Mouse (Mus musculus) cerebellum, postnatal 14 days (tissue): ENCODE measurements at regions not wholly inside any gene's neighbourhood (a gene's known extent, or its start where the extent isn't known, plus 50 kb on each side); places are given as distances from the start of the nearest gene placed in this dataset.
A peak's percentile ranks its signal among the peaks of the same experiment; 100 is the strongest.

ENCODE experiments used
- DNase-seq, 2 experiments: peaks; one replicate each; pipeline ENCODE4 v3.0.0; 2021; ENCODE audit warnings: mixed read lengths in 2 of 2

GRCm38 (mm10) chr12:36748345-36748744 lies 360.0 kb upstream of the Meox2 start:
- no peak for DNase-seq

GRCm38 (mm10) chr12:36765315-36766058 lies 342.9 kb upstream of the Meox2 start:
- no peak for DNase-seq

- DNase-seq: no peak
These were observed 342.2 kb upstream of the Meox2 start for GRCm38 (mm10) chr12:36766167-36766566.

- DNase-seq: no peak
These were observed 327.6 kb upstream of the Meox2 start for GRCm38 (mm10) chr12:36780761-36781160.

DNA sequence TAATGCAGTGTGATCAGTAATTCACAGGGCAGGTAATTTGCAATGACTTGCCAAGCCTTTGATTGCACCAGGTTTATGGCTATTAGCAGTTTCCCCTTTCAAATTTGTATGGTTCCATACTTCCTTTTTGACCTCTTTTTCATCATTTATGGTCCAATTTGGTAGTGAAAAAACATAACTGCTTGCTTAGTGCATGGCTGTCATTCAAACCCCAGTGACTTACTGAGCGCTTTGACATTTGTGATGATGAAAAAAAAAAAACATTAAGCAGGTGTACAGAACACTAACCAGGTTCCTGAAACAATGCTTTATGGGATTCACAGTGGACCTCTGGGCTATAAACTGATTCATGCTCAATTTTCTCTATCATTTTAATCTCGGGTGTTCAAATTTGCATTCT lies 317.5 kb upstream of the Meox2 start:
- no peak for DNase-seq

DNA sequence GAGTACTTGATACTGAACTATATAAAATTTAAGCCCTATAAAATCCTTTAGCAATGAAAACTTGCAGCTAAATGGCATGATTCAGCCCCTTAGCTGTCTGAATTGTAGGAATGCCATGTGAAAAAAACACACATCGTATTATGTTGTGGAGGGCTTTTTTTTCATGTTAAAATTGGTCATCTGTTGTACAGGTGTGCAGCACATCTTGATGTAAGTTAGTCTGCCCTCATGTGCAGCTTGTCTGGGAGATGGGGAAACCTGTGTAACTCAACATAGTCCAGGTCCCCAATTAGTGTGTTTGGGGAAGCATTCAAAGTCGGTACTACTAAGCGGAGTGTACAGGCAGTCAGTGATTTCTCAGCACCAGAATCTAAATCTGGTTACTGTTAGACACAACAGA lies 316.9 kb upstream of the Meox2 start:
- DNase-seq: no peak

GRCm38 (mm10) chr12:36792205-36792604 lies 316.1 kb upstream of the Meox2 start:
- no peak for DNase-seq

DNA sequence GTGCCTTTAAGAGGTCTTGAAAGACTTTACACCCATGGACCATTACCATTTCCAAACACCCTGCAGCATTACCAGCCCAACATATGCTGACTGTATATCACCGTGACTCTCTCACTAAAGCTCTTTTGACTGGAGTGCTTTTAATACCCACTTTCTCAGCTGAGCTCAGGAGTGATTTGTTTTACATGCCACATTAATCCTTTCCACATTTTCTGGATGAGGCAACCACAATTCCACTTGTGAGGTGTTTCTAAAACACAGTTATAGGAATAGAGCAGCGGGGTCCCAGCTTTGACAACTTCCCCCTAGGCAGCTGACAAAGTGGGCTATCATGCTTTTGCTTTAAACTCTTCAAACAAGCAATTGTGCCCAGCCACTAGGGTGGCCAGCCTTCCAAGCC lies 314.5 kb upstream of the Meox2 start:
- no peak for DNase-seq

- DNase-seq: no peak
These were observed 312.1 kb upstream of the Meox2 start for GRCm38 (mm10) chr12:36796201-36796600.

- no peak for DNase-seq
These were observed 290.4 kb upstream of the Meox2 start for GRCm38 (mm10) chr12:36817938-36818337.

GRCm38 (mm10) chr12:36818852-36819251 lies 289.5 kb upstream of the Meox2 start:
- no peak for DNase-seq

DNA sequence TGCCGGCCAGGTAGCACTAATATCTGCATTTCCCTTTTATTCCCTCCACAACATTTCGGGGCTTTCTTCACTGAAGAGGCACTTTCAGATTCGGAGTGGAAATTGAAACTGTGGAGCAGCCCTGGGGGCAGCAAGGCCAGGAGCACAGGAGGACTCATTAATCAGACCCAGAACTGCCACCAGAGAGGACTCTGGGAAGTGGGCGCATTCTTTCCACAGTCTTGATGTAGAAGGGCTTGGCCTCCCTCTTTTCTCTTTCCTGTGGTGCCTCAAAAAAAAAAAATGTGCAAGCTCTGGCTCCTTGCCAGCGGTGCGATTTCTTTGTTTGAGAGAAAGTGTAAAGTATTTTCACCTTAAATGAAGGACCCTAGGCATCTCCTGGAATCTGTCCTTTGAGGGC lies 281.6 kb upstream of the Meox2 start:
- no peak for DNase-seq

GRCm38 (mm10) chr12:36831307-36831997 lies 276.9 kb upstream of the Meox2 start:
- DNase-seq: no peak

DNA sequence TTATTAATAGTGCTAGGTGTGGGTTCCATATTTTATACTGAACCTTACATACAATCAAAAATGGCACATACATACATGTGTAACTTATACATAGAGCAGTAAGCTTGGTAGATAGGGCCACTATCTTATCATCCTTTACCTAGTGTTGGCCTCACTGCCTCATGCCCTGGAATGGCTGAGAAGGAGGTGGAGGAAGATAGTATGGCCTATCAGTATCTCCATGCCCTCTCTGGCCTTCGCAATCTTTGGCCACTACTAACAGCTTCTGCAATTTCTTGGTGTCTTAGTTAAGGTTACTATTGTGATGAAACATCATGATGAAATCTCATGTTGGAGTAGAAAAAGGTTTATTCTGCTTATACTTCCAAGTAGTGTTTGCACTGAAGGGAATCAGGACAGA lies 265.4 kb upstream of the Meox2 start:
- DNase-seq: no peak

- no peak for DNase-seq
These were observed 263.2 kb upstream of the Meox2 start for GRCm38 (mm10) chr12:36845130-36845529.

DNA sequence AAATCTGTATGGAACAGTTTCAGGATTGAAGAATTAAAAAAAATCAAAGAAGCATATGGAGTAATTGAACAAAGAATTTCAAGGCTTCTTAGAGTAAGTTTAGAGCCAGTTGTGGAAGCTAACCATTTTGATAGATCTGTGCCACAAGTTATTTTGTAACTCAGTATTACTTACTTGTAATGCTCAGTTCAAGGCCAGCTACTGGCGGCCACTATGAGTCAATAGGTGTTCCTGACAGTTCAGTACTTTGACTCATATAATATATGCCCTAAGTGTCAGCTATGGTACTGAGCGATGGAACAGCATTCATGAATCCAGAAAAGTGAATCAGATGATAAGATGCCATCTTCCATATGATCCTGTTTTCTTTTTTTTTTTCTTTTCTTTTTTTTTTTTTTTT lies 259.3 kb upstream of the Meox2 start:
- no peak for DNase-seq

- no peak for DNase-seq
These were observed 245.2 kb upstream of the Meox2 start for GRCm38 (mm10) chr12:36863113-36863512.

DNA sequence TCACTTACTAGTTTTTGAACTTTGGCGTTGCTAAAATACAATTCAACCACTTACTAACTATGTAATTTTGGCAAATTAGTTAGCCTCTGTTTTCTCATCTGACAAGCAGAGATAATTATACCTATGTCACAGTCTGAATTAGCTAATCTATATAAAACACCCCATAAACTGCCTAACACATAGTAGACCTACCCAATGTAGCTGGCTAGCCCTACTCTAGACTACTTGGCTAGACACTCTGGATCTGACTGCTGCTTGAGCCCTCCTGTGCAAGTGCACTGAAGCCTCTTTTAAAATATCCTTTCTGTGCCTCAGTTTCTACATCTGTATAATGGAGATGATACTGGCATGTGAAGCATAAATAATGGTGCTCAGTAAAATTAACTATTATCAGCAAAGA lies 227.6 kb upstream of the Meox2 start:
- no peak for DNase-seq

GRCm38 (mm10) chr12:36913364-36913763 lies 195.0 kb upstream of the Meox2 start:
- no peak for DNase-seq

- no peak for DNase-seq
These were observed 190.7 kb upstream of the Meox2 start for GRCm38 (mm10) chr12:36917576-36918106.

DNA sequence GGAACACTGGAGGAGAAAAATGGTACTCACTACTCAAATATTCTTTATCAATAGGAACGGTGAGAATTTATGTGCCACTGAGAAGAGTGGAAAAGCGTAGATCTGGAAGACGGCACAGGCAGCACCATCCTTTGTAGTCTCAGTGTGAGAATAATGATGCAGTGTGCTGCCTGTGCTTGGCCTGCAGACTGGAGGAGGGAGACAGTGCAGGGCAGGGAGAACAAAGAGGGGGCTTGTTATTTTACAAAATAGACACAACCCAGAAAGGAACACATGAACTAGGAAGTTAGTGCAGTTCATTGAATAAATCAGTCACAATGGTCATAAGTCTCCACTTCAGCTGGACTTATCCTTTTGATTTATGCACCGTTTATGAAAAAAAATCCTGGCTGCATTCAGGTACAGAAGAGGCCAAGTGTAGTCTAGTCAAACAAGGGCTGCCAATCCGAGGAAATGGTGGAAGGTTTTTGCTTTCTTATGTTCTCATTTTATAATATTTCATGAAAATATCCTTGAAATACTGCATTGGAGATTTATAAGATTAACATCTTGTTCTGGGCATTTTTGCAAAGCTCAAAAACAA lies 190.0 kb upstream of the Meox2 start:
- peak in 1 of 2 experiments; percentile 18 for DNase-seq

GRCm38 (mm10) chr12:36923558-36923957 lies 184.8 kb upstream of the Meox2 start:
- no peak for DNase-seq

DNA sequence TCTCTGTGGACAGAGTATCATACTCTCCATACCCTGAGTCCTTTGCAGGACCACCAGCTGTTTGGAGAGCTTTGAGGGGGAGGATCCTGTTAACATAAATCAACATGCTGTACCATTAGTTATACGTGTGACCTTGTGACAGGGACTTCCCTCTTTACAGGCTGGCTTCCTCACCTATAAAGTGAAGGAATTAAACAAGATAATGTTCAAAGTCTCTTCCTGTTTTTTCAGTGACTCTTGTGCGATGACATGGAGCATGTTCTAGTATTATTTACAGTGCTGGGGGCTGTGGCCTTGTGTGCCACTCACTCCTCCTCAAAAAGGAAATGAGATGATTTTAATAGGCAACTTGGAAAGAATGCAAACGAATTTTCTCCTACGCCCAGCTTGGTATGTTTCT lies 182.1 kb upstream of the Meox2 start:
- no peak for DNase-seq

DNA sequence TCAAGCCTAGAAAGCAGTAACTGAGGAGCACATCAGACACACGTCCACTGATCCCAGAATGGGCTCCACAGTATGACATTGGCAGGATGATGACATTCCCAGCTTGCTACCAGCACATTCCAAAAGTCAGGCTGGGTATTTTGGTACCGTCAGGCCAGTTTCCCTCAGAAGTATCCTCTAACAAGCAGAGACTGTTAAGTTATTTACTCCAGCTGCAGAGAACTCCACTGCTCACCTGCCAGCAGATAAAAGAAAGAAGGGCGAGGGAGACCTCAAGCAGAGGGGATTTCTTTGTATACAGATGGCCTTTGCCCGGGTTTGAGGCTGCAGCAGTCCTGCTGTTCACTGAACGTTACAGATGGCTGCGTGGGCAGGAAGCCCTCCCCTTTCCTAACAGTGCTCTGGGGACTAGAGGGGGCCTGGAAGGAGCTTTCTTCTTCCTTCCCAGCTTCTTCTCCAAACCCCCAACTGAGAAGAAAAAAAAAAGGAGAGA lies 175.2 kb upstream of the Meox2 start:
- DNase-seq: peak; percentile 56 to 85
